Mouse (Mus musculus) liver, embryonic 11.5 days (tissue): ENCODE results near the gene Acp6. TPM values are rescaled to one million over a fixed set of nuclear protein-coding genes. Genes with fewer than 3 reads are reported as not detected.

Experiments
- polyA plus RNA-seq: library from polyadenylated mRNA; unstranded; fragments of >200 nt; fragmentation: Nextera tagmentation; extraction: Ambion mirVana; gene quantifications from 2 replicates; pipeline ENCODE4 v1.2.1, GENCODE M21; 2014

The Acp6 gene
- polyA plus RNA-seq, 1 experiment from 2014 or later: 41.4 TPM

Other genes starting within 250 kb of the Acp6 start
- gene Gja8, start 232.8 kb upstream of the Acp6 start, polyA plus RNA-seq: not detected in 2 replicates
- gene Bcl9, start 139.1 kb downstream of the Acp6 start, polyA plus RNA-seq: 17.9 and 21.3 TPM in 2 replicates